Mouse (Mus musculus) kidney, adult 2 months (tissue): ENCODE data around the gene Anapc7.

Experiments
- CTCF ChIP-seq: fragments of 200-500 bp; conservative IDR thresholded peaks from 2 replicates; pipeline ENCODE4 v1.5.1; 2011; ENCODE audit warnings: low read depth, mild to moderate bottlenecking, control low read depth, low read length, moderate library complexity, mixed read lengths; ENCODE audit not compliant: insufficient read depth, insufficient read length
- POLR2A ChIP-seq: fragments of 200-500 bp; IDR thresholded peaks from one replicate; pipeline ENCODE4 v1.6.1; 2011; ENCODE audit warnings: low read depth, low read length, control low read depth

GRCm38 (mm10) chr5:122461431-122461830 is 39.9 kb downstream of the Anapc7 start:
- TF ChIP-seq CTCF (no peak), POLR2A (no peak)
